Mouse (Mus musculus) layer of hippocampus, adult 18-20 months (tissue): Measurements from ENCODE around the gene Kif22. TPM values are rescaled to one million over a fixed set of nuclear protein-coding genes. Genes with fewer than 3 reads are reported as not detected.
"Not testable (repeated sequence)": the region's sequence is repeated elsewhere in the genome, so short reads cannot be mapped to it uniquely, and the experiment has no call there.

Source experiments
- DNase-seq, 2 experiments: peaks; one replicate each; pipeline ENCODE4 v3.0.0; 2022; ENCODE audit warnings: low spot score in 2 of 2
- long read RNA-seq: library from polyadenylated mRNA; stranded (forward); transcript quantifications from one replicate; pipeline ENCODE4 v2.0.0, GENCODE M21; 2021
- total RNA-seq, 2 experiments: library from RNA; stranded (reverse); gene quantifications; 2 replicates each; pipeline ENCODE4 v1.2.3; 2021

Kif22 gene
- 1 to 10 TPM; 3.1 to 6.0 TPM for total RNA-seq
- long read RNA-seq, partial matches to known transcripts, result 5 of 8 reads
- long read RNA-seq, other reads (novel, unspliced or antisense), result 0 of 8 reads

- peak; percentile 70 to 89 for DNase-seq
These were observed at the start of gene Kif22 for GRCm38 (mm10) chr7:127041851-127042672. Kif22 (minus strand) TSS chr7:127042471.

GRCm38 (mm10) chr7:127091114-127091896 is 49.0 kb upstream of the Kif22 start, which contains the start of gene AI467606:
AI467606 (plus strand) TSS chr7:127091359.
- no peak for DNase-seq

GRCm38 (mm10) chr7:127090154-127091113 is 48.2 kb upstream of the Kif22 start:
- DNase-seq, result no peak

- DNase-seq, result no peak
These were observed 46.9 kb upstream of the Kif22 start for GRCm38 (mm10) chr7:127088901-127089845.

GRCm38 (mm10) chr7:127088083-127088482 is 45.8 kb upstream of the Kif22 start:
- no peak for DNase-seq

GRCm38 (mm10) chr7:127087278-127088010 is 45.2 kb upstream of the Kif22 start, which contains the start of gene Zg16:
Zg16 (minus strand) TSS chr7:127087328.
- not testable (repeated sequence) for DNase-seq

- DNase-seq, result not testable (repeated sequence)
These were observed 43.5 kb upstream of the Kif22 start for GRCm38 (mm10) chr7:127085751-127086150.

GRCm38 (mm10) chr7:127084794-127085193 is 42.5 kb upstream of the Kif22 start:
- DNase-seq, result no peak

GRCm38 (mm10) chr7:127083689-127084088 is 41.4 kb upstream of the Kif22 start:
- no peak for DNase-seq

- DNase-seq, result no peak
These were observed 40.7 kb upstream of the Kif22 start for GRCm38 (mm10) chr7:127082995-127083394.

- DNase-seq, result no peak
These were observed 40.0 kb upstream of the Kif22 start for GRCm38 (mm10) chr7:127082271-127082670.

GRCm38 (mm10) chr7:127080045-127080444 is 37.8 kb upstream of the Kif22 start:
- DNase-seq, result no peak

GRCm38 (mm10) chr7:127077692-127078091 is 35.4 kb upstream of the Kif22 start:
- DNase-seq, result no peak

- no peak for DNase-seq
These were observed 33.9 kb upstream of the Kif22 start for GRCm38 (mm10) chr7:127076188-127076587.

GRCm38 (mm10) chr7:127073221-127073620 is 30.9 kb upstream of the Kif22 start:
- DNase-seq, result no peak

GRCm38 (mm10) chr7:127070871-127071413 is 28.7 kb upstream of the Kif22 start:
- DNase-seq, result no peak

- DNase-seq, result no peak
These were observed 24.0 kb upstream of the Kif22 start for GRCm38 (mm10) chr7:127066317-127066716.

GRCm38 (mm10) chr7:127065538-127065937 is 23.3 kb upstream of the Kif22 start:
- no peak for DNase-seq
